Mouse (Mus musculus): ENCODE data around the gene Snd1.

Gene Snd1

DNA sequence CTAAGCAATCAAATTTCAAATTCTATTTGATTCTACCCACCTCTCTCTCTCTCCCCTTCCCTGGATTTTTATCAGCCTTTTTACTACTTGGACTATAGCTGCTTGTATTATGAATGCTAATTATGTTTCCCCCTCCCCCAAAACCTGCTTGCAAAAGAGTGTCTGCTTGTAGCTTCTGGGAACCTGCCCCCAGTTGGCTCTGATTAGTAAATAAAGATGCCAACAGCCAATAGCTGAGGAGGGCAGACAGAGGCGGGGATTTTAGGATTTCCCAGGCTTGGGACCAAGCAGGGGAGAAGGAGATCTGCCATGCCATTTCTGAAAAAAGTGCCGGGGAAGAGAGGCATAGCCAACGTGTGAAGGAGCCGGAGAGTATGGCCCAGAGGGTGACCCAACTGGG lies 495.8 kb downstream of the Snd1 start:
- DNase-seq (ENCODE audit: low spot score in 2 of 2): no peak

DNA sequence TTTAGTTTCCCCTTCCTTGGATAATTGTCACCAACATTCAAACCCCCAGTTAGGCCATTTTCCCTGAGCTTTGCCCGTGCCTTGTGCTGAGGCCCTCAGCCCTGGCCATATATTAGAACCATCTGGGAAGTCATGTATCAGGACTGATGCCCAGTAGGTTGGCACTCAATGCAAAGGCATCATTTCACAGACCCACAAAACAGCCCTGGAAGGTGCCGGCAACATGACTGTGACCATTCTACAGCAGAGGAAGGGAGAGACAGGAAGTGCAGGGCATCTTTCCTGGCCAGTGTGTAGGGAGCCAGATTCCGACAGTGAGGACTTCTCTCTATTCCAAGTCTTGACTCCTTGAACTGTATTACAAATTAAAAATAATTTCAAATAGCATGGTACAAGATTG lies 499.6 kb downstream of the Snd1 start:
- DNase-seq (ENCODE audit: low spot score in 2 of 2): no peak

DNA sequence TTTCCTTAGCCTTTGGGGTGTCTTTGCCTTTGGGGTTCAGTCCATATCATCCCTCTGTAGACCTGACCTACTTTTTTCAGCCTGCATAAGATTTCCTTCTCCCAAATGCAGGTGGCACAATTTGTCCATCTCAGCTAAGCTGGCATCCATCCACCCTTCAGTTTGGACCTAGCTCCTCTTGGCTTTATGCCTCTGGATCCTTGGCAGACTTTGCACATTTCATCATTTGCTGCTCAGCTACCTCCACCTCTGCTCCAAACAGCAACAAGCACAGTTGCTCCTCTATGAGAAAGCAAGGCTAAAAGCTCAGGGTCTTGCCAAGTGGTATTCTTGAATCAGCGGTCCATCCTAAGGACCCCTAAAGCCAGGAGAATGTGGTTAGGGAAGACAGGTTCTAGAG lies 500.2 kb downstream of the Snd1 start:
- DNase-seq (ENCODE audit: low spot score in 2 of 2): no peak

DNA sequence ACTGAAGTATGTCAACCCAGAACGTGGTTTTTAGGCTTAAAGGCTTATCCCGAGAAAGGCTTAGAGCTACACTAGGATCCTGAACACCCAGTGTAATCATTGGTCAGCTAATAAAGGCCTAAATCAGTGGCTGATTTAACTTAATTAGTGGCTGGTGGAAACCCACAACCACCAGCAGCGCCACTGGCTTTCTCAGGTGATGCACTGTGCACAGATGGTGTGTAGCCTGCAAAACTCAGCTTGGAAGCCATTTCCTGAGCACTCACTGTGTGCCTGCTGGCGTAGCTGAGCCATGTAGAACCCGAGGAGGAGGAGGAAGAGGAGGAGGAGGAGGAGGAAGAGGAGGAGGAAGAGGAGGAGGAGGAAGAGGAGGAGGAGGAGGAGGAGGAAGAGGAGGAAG lies 503.1 kb downstream of the Snd1 start:
- no peak for DNase-seq (ENCODE audit: low spot score in 2 of 2)

DNA sequence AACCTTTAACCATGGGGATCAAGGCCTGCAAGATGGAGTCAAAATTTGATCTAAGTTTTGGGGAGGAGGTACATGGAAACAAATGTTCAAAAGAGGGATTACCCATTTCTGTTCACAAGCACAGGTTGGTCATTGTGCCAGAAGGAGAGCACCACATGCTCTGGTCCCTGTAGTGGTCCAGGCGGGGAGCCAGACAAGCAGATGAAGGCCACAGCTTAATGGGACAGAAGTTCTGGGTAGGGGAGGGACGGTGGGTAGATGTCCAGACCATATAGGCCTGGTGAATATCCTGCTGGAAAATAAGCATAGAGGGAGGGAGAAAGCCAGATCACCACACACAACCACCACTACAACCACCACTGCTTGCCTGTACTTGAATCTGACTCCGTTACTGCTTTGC lies 503.9 kb downstream of the Snd1 start:
- no peak for DNase-seq (ENCODE audit: low spot score in 2 of 2)

DNA sequence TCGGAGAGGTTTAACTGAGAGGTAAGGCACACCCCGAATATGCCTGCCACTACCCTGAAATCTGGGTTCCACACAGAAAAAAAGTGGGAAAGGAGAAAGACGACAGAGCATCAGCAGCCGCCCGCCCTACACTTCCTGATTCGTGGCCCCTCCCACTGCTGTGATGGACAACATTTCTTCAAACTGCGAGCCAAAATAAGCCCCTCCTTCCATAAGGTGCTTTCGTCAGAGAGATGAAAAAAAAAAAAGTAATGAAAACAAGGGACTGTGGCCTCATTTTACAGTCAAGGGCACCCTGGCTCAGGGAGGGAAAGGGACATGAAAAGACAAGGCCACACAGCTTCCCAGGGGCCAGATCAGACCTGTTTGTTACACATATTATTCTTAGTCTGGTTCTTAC lies 504.6 kb downstream of the Snd1 start:
- no peak for DNase-seq (ENCODE audit: low spot score in 2 of 2)

DNA sequence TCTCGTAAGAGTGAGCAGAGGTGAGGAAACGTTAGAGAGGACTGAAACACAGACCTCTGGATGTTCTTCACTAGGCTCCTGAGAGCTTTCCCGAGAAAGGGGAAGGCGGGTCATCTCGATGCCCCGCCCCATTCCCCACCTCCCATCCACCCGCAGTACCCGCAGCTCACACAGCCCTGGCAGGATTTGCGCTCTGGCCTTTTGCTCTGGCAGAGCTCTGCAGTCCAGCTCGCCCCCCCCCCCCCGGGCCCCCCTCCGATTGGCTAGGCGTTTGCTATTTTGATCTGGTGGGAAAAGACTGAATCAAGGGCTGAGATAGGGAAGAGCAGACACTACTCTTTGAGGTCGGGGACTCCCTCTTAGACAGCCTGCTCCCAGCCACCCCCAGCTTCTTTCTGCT lies 505.3 kb downstream of the Snd1 start:
- DNase-seq (ENCODE audit: low spot score in 2 of 2): no peak

DNA sequence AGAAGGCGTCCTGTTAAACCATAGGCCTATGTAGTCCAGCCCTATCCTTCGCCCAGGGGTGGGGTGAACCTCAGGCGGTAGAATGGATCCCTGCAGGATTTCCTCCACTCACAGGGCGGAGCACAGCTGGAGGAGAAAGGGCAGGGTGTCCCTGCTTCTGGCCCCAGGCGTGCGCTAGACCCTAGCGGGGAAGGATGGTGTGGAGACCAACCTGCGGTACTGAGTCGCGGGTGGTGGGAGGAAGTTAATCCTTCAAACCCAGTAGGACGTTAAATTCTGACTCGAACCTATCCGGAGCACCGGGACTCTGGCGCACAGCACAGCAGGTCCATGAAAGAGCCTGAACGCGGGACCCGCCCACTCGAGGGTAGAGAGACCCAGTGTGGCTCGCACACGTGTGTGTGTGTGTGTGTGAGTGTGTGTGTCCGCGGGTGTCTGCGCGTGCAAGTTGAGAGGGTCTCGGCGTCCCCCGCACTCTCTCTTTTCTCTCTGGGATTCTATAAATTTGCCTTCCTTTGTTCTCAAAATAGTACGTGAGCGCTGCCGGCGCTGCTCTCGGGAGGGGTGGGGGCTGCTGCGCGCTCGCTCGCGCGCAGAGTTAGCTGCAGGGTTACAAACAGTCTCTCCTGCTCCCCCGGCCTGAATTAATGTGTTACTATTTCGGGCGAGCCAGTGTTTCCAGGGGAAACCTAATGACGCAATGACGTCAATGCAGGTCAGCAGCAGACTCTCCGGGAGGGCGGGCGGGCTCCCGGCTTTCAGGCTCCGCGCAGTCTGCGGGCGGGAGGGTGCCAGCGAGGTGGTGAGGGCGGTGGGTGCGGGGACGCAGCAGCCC lies 506.0 kb downstream of the Snd1 start:
- DNase-seq (ENCODE audit: low spot score in 2 of 2): no peak

DNA sequence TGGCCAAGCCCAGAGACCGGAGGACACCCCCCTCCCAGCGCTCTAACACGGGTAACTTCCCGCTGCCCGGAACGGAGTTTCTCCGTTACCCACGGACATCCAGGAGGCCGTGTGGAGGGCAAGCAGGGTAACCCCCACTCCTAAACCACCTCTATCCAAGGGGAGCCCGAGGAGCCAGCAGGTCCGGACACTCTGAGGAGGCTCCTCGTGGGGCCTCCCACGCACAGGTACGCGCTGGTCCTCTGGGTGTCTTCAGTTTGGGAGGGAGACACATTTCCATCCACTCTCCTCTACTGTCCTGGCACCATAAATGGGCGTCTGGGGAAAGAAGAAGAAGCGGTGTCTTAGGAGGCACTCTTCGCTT lies 506.6 kb downstream of the Snd1 start:
- DNase-seq (ENCODE audit: low spot score in 2 of 2): no peak

DNA sequence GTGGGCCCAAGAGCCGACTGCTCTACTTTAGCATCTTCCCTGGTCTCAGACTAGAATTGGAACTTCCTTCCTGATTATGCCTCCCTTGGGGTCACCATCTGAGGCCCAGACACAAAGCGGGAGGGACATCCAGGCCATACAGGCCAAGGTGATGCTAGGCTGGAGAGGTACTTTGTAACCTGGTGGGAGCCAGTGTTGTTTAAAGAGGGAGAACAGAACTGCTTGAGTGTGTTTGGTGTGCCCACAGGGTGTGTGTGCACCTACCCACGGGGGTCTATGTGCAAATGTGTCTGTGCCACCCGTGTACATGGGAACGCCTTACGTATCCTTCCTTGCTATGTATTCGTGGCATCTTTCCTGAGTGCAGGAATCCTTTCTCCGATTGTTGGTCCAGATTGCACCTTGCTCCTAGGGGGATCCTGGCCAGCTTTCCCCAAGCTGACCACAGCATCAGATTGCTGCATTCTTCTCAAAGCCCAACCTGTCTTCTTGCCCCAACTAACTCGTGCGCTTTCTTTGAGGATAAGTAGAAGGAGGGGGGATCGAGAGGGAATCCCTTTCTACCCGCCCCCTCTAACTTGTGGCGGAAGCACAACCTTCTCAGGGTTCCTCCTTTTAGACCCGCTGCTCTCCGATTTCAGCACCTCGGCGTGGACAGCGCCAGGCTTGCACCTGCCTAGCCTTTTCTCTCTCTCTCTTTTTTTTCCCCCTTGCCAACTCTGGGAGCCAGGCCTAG lies 507.2 kb downstream of the Snd1 start:
- peak in 1 of 2 experiments; percentile 14 for DNase-seq (ENCODE audit: low spot score in 2 of 2)

DNA sequence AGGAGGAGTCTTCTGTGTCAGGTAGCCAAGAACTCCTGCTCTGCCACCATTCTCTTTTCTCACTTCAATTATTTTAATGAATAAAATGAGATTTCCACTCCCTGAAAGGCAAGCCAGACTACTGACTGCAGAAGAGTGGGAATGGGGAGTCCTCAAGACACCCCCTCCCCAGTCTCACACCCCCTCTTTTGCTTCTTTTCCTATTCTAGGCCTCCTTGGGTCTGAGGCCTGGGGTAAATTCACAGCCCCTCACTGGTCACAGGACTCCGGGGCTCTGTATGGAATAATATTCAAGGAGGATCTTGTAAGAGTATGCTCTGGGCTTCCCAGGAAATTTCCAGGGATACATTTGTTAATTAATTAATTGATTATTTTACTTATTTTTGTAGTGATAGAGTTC lies 507.9 kb downstream of the Snd1 start:
- no peak for DNase-seq (ENCODE audit: low spot score in 2 of 2)

Measured in spleen, postnatal 14 days (tissue).